Mouse (Mus musculus) urinary bladder, postnatal 25 days (tissue): Measurements from ENCODE around the gene D17Wsu92e.

Experiments
- DNase-seq: peaks from one replicate; pipeline ENCODE4 v3.0.0; 2022; ENCODE audit warnings: low spot score

Gene D17Wsu92e

GRCm38 (mm10) chr17:27740961-27741360, 79.5 kb downstream of the D17Wsu92e start:
- no peak for DNase-seq

- no peak for DNase-seq
Measured at GRCm38 (mm10) chr17:27734344-27735073, 85.9 kb downstream of the D17Wsu92e start.

- DNase-seq = no peak
Measured at GRCm38 (mm10) chr17:27732694-27733093, 87.8 kb downstream of the D17Wsu92e start.

- DNase-seq = no peak
Measured at GRCm38 (mm10) chr17:27732152-27732551, 88.3 kb downstream of the D17Wsu92e start.

- no peak for DNase-seq
Measured at GRCm38 (mm10) chr17:27728770-27729169, 91.7 kb downstream of the D17Wsu92e start, which contains the start of gene Spdef. Gene Spdef, minus strand, starts transcription at chr17:27728955.

GRCm38 (mm10) chr17:27726527-27726926, 93.9 kb downstream of the D17Wsu92e start:
- DNase-seq = no peak

- no peak for DNase-seq
Measured at GRCm38 (mm10) chr17:27725412-27725811, 95.0 kb downstream of the D17Wsu92e start.

- no peak for DNase-seq
Measured at GRCm38 (mm10) chr17:27725011-27725410, 95.4 kb downstream of the D17Wsu92e start.

GRCm38 (mm10) chr17:27724327-27724726, 96.1 kb downstream of the D17Wsu92e start:
- DNase-seq = no peak

GRCm38 (mm10) chr17:27721125-27721664, 99.3 kb downstream of the D17Wsu92e start:
- DNase-seq = no peak

- DNase-seq = no peak
Measured at GRCm38 (mm10) chr17:27720326-27720725, 100.1 kb downstream of the D17Wsu92e start.

GRCm38 (mm10) chr17:27719663-27720062, 100.8 kb downstream of the D17Wsu92e start:
- DNase-seq = no peak

GRCm38 (mm10) chr17:27718250-27718649, 102.2 kb downstream of the D17Wsu92e start:
- DNase-seq = no peak

- no peak for DNase-seq
Measured at GRCm38 (mm10) chr17:27716804-27717203, 103.6 kb downstream of the D17Wsu92e start.

- DNase-seq = no peak
Measured at GRCm38 (mm10) chr17:27712832-27713231, 107.6 kb downstream of the D17Wsu92e start.

GRCm38 (mm10) chr17:27709650-27710049, 110.8 kb downstream of the D17Wsu92e start:
- no peak for DNase-seq

GRCm38 (mm10) chr17:27707954-27708661, 112.3 kb downstream of the D17Wsu92e start:
- DNase-seq = peak; percentile 42

GRCm38 (mm10) chr17:27705661-27706060, 114.8 kb downstream of the D17Wsu92e start:
- DNase-seq = no peak

- DNase-seq = no peak
Measured at GRCm38 (mm10) chr17:27703961-27704621, 116.4 kb downstream of the D17Wsu92e start.

GRCm38 (mm10) chr17:27702518-27702917, 117.9 kb downstream of the D17Wsu92e start:
- peak; percentile 44 for DNase-seq

GRCm38 (mm10) chr17:27701856-27702255, 118.6 kb downstream of the D17Wsu92e start:
- no peak for DNase-seq
